Comparison of ENCODE assay signal across 34 mouse cellular contexts in genomic region chr15:85055186-85055585, GRCm38 (mm10). TPM values are rescaled to one million over a fixed set of nuclear protein-coding genes. Genes with fewer than 3 reads are reported as not detected.
"Had no signal": no experiment of that assay in that cellular context is flagged by ENCODE, and none has a peak within 500 bp of the region (broad histone marks: within the 10 kb centered on the region; RNA-seq: fewer than 3 reads in every experiment).

No protein-coding gene starts in this region.

- H3K27me3 ChIP-seq: heart, embryonic 12.5 days; hindbrain, embryonic 13.5 days; hindbrain, embryonic 15.5 days; kidney, embryonic 15.5 days; limb, embryonic 13.5 days; limb, embryonic 15.5 days; liver, embryonic 12.5 days had no signal

- DNase-seq: gastrocnemius, postnatal 14 days; gastrocnemius, postnatal 36 days; heart, adult 18-20 months; heart, postnatal 10 days; kidney, adult 11 months; kidney, adult 2 months; kidney, adult 9 months; kidney, postnatal 14 days; kidney, postnatal 36 days; layer of hippocampus, adult 9-11 months; layer of hippocampus, postnatal 36 days; left cerebral cortex, postnatal 4 days had no signal

- H3K4me1 ChIP-seq: heart, embryonic 10.5 days; heart, embryonic 12.5 days; hindbrain, embryonic 13.5 days; hindbrain, embryonic 15.5 days; kidney, embryonic 15.5 days; limb, embryonic 13.5 days; limb, embryonic 15.5 days had no signal

- H3K27ac ChIP-seq: heart, embryonic 10.5 days; hindbrain, embryonic 13.5 days; hindbrain, embryonic 15.5 days; hindbrain, postnatal 0 days; kidney, embryonic 15.5 days; kidney, postnatal 0 days; limb, embryonic 13.5 days; limb, embryonic 15.5 days; liver, embryonic 12.5 days; liver, embryonic 14.5 days had no signal

- H3K4me3 ChIP-seq: heart, embryonic 10.5 days; heart, embryonic 12.5 days; hindbrain, embryonic 13.5 days; hindbrain, embryonic 15.5 days; kidney, embryonic 15.5 days; limb, embryonic 13.5 days; limb, embryonic 15.5 days; liver, embryonic 12.5 days had no signal

RNA-seq across cellular contexts. Expression of gene Upk3a, which starts 38.2 kb away (rescaled TPM):
- total RNA-seq: gastrocnemius, adult 18-20 months; gastrocnemius, adult 8-10 months; gastrocnemius, postnatal 14 days; gastrocnemius, postnatal 36 days; heart, adult 18-20 months; heart, adult 8-10 months; heart, postnatal 10 days; heart, postnatal 25 days; hematopoietic stem cell, adult 5-6 weeks; layer of hippocampus, postnatal 14 days; layer of hippocampus, postnatal 36 days; left cerebral cortex, postnatal 25 days; liver, adult 2 months had no signal
- polyA plus RNA-seq: heart, embryonic 12.5 days; heart, embryonic 14.5 days; hindbrain, embryonic 11.5 days; limb, embryonic 11.5 days; limb, embryonic 13.5 days; liver, adult 2 months; liver, embryonic 12.5 days; liver, embryonic 14.5 days had no signal
